Mouse (Mus musculus) cerebellum, postnatal 14 days (tissue): Measurements from ENCODE around the gene Fibcd1.

Experiments used
- DNase-seq, 2 experiments: peaks; one replicate each; pipeline ENCODE4 v3.0.0; 2021; ENCODE audit warnings: mixed read lengths in 2 of 2

Fibcd1 gene

GRCm38 (mm10) chr2:31810444-31810843 lies 35.4 kb downstream of the Fibcd1 start, which contains the start of gene Qrfp:
TSS of gene Qrfp (minus strand) at chr2:31810580.
- no peak for DNase-seq

GRCm38 (mm10) chr2:31809358-31809740 lies 36.5 kb downstream of the Fibcd1 start:
- no peak for DNase-seq

- no peak for DNase-seq
These were observed 37.1 kb downstream of the Fibcd1 start for GRCm38 (mm10) chr2:31808410-31809357.

GRCm38 (mm10) chr2:31806639-31807382 lies 39.0 kb downstream of the Fibcd1 start:
- no peak for DNase-seq

GRCm38 (mm10) chr2:31803480-31803879 lies 42.3 kb downstream of the Fibcd1 start:
- DNase-seq, result peak; percentile 44 to 47

GRCm38 (mm10) chr2:31802811-31803210 lies 43.0 kb downstream of the Fibcd1 start:
- DNase-seq, result peak in 1 of 2 experiments; percentile 35

- DNase-seq, result peak; percentile 69 to 73
These were observed 44.4 kb downstream of the Fibcd1 start for GRCm38 (mm10) chr2:31801416-31801815.

- no peak for DNase-seq
These were observed 48.9 kb downstream of the Fibcd1 start for GRCm38 (mm10) chr2:31796943-31797342.

GRCm38 (mm10) chr2:31792611-31793010 lies 53.2 kb downstream of the Fibcd1 start:
- DNase-seq, result no peak

GRCm38 (mm10) chr2:31791260-31791659 lies 54.5 kb downstream of the Fibcd1 start:
- peak; percentile 47 to 56 for DNase-seq

GRCm38 (mm10) chr2:31790728-31791251 lies 55.0 kb downstream of the Fibcd1 start:
- DNase-seq, result no peak

- DNase-seq, result peak in 1 of 2 experiments; percentile 51
These were observed 56.6 kb downstream of the Fibcd1 start for GRCm38 (mm10) chr2:31789215-31789614.

GRCm38 (mm10) chr2:31788227-31788626 lies 57.6 kb downstream of the Fibcd1 start:
- DNase-seq, result peak; percentile 43 to 44

GRCm38 (mm10) chr2:31787029-31787428 lies 58.8 kb downstream of the Fibcd1 start:
- DNase-seq, result peak; percentile 88 to 96

GRCm38 (mm10) chr2:31785074-31785473 lies 60.7 kb downstream of the Fibcd1 start:
- DNase-seq, result peak; percentile 90 to 91

GRCm38 (mm10) chr2:31782958-31783602 lies 62.7 kb downstream of the Fibcd1 start:
- DNase-seq, result no peak

GRCm38 (mm10) chr2:31779258-31779657 lies 66.5 kb downstream of the Fibcd1 start:
- no peak for DNase-seq

- DNase-seq, result no peak
These were observed 69.3 kb downstream of the Fibcd1 start for GRCm38 (mm10) chr2:31776479-31776878.

GRCm38 (mm10) chr2:31770781-31771441 lies 74.9 kb downstream of the Fibcd1 start:
- no peak for DNase-seq

- DNase-seq, result no peak
These were observed 76.1 kb downstream of the Fibcd1 start for GRCm38 (mm10) chr2:31769631-31770111.

GRCm38 (mm10) chr2:31769115-31769514 lies 76.7 kb downstream of the Fibcd1 start:
- no peak for DNase-seq

GRCm38 (mm10) chr2:31767815-31768214 lies 78.0 kb downstream of the Fibcd1 start:
- no peak for DNase-seq
